Mouse (Mus musculus) NIH3T3 (cell line): ENCODE measurements around the gene Pgm2l1.
"Not testable (repeated sequence)": the region's sequence is repeated elsewhere in the genome, so short reads cannot be mapped to it uniquely, and the experiment has no call there.

ENCODE experiments used
- DNase-seq: peaks from one replicate; pipeline ENCODE4 v3.0.0-alpha.2; 2012; ENCODE audit warnings: low read depth

Pgm2l1 gene

DNA sequence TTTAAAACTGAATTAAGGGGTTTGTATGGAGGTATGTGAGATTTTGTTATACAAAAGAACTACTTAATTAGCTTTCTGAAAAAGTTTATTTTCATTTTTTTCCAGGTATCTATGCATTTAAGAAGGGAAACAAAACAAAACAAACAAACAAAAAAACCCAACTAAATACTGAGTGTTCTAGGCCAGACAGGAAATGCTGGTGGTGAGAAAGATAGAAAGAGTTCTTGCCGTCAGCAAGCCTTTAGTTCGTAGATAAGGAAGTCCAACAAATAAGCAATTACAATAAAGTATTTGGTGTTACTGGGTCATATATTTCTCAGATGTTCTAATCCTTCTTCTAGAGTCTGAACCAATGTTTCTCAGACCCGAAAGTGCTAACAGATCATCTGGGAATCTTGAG, 1.8 kb downstream of the Pgm2l1 start:
- DNase-seq, result no peak

- DNase-seq, result no peak
Observed at GRCm38 (mm10) chr7:100230646-100231045, 3.5 kb downstream of the Pgm2l1 start.

DNA sequence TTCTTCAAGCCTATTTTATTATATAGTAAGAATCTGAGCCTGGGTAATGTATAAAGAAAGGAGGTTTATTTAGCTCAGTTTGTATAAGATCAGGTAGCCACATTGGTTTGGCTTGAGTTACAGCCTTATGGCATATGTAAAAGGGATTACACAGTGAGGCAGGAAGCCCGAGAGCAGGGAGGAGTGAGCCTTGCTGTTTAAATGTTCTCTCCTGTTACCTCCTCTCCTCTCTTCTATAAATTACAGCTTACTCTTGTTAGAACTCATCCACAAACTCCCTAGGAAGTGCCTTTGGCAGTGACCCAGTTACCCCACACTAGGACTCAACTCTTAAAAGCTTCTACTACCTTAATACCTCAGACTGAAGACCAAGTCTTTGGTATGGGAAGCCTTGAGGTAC, 4.5 kb downstream of the Pgm2l1 start:
- DNase-seq, result no peak

GRCm38 (mm10) chr7:100233681-100234080, 6.5 kb downstream of the Pgm2l1 start:
- DNase-seq, result no peak

DNA sequence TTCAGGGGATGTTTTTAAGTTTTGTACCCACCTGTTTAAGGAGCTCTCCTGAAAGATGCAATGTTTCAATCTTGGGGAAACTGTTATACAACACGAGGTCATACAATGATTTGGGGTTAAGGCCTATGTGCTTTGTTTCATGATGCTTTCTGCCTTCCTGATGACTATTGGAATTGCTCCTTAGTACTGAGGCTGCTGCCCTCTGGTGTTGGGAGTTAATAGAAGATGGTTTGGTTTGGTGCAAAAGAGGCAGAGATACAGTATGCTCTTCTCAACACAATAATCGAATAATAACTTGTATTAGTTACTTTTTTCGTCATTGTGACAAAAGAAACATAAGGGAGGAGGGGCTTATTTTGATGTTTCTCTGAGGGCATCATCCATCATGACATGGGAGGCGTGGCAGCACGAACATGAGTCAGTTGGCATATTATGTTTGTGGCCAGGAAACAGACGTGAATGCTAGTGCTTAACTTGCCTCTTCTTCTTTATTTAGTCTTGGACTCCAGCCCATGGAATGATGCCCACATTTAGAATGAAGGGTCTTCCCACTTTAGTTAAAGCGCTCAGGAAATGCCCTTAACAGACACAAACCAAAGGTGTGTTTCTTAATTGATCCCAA, 7.2 kb downstream of the Pgm2l1 start:
- DNase-seq, result peak; percentile 63

DNA sequence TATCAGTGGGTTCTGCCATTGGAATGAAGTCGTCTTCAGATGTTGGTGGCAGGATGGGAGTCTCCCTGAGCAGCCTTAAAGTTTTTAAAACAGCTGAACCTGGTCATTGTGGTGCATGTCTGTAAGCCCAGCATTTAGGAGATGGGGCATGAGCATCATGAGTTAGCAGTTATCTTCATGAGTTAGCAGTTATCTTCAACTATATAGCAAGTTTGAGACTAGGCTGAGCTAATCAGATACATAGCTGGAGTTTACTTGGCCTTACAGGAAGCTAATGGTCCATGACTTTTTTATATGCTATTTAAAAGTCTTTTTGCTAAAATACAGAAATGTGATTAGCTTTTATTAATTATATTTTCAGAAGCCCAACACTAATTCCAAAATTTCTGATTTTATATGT, 11.1 kb downstream of the Pgm2l1 start:
- DNase-seq, result no peak

- DNase-seq, result no peak
Observed at GRCm38 (mm10) chr7:100240601-100241000, 13.4 kb downstream of the Pgm2l1 start.

GRCm38 (mm10) chr7:100243007-100243406, 15.8 kb downstream of the Pgm2l1 start:
- DNase-seq, result no peak

DNA sequence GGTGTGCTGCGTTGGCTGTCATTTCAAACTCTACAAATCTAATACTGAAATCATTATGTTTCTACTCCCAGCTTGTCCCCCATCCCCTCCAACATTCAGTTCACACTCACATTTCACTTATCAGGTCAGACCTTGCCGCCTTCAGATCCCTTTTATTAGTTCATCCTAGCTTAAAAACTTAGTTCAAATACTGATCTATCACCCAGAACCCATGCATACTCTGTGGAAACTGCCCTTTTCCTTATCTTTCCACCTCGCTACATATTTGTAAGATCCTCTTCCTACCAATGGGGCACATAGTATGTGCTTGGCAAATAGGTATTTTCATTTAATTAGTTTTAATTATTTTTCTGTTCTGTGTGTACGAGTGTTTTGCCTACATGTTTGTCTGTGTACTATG, 17.0 kb downstream of the Pgm2l1 start:
- DNase-seq, result no peak

DNA sequence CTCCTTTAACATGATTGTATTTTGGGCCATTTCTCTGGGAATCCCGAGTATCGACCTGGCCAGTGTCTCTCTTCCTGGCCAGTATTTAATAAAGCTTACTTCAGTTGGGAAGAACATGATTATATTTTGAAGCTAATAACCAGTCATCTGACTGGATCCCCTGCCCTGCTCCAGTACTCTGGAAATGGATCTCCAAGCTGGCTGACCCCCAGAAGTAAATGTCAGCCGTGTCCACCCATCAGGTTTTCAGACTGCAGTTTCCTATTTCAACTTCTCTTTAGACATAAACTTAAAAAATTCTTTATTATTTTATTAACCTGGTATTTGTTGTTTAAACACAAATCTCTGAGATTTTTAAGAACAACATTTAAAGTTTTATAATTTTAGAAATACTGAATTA, 18.0 kb downstream of the Pgm2l1 start:
- no peak for DNase-seq

GRCm38 (mm10) chr7:100250667-100251066, 23.5 kb downstream of the Pgm2l1 start:
- peak; percentile 2 for DNase-seq

DNA sequence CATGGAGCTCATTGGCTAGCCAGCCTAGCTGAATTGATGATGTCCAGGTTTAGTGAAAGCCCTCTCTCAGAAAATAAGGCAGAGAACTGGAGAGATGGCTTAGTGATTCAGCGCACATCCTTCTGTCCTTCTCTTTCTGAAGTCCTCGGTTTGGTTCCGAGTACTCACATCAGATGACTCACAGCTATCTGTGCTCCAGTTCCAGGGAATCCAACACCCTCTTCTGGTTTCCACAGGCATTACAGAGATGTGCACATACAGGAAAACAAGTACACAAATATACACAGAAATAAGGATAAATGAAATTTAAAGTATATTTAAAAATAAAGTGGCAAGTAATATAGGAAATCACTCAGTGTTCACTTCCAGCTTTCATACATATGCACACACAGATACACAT, 35.2 kb downstream of the Pgm2l1 start:
- peak; percentile 32 for DNase-seq

GRCm38 (mm10) chr7:100264934-100265333, 37.7 kb downstream of the Pgm2l1 start:
- not testable (repeated sequence) for DNase-seq

DNA sequence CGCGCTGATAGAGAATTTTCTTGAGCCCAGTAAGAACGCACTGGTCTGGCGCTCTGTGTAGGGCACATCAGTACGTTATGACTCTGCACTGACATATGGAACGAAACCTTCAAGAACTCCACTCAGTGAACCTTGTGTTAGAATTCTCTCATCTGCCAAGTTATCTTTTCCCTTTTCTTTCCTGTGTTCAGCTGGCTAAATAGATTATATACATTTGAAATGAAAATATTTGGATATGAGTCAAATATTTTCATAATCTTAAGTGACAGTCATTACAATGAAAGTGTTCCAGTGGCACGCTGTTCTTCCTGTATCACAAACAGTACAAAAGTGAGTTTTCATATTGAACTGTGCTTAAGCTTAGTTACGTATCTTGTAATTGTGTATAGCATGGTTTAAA, 45.2 kb downstream of the Pgm2l1 start:
- no peak for DNase-seq

GRCm38 (mm10) chr7:100274507-100274906, 47.3 kb downstream of the Pgm2l1 start:
- DNase-seq, result no peak

GRCm38 (mm10) chr7:100276397-100276796, 49.2 kb downstream of the Pgm2l1 start:
- peak; percentile 65 for DNase-seq

DNA sequence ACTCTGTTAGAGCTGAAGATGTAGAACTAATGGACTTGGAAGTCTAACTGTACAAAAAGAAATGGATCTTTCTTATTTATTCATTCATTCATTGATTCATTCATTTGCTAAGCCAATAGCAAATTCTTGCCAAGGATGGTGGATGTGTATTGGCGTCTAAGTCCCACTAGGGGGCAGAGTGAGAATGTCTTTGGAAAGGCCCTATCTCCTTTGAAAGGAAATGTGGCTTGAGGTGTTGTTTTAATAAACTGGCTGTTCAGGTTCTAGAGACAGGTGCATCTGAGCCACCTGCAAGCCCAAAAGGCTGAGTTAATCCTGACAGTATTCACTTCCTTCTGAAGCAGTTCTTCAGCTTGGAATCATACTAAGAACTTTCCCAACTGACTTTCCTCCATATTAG, 52.6 kb downstream of the Pgm2l1 start:
- peak; percentile 80 for DNase-seq

DNA sequence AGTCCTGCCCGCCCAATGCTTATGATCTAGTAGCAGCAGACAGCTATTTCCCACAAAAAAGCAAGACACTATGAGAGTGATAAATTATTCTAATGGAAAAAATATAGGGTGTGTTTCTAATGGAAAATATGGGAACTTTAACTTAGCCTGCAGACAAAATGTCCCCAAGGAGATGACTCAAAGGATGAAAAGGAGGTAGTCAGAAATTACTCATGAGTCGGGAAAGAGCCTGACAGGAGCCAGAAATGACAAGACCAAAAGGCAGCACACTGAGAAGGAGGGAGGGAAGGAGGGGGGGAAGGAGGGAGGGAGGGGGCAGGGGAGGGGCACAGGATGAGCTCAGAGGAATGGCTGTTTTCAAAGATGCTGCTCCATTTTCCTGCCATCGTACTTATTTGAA, 54.4 kb downstream of the Pgm2l1 start:
- peak; percentile 65 for DNase-seq

DNA sequence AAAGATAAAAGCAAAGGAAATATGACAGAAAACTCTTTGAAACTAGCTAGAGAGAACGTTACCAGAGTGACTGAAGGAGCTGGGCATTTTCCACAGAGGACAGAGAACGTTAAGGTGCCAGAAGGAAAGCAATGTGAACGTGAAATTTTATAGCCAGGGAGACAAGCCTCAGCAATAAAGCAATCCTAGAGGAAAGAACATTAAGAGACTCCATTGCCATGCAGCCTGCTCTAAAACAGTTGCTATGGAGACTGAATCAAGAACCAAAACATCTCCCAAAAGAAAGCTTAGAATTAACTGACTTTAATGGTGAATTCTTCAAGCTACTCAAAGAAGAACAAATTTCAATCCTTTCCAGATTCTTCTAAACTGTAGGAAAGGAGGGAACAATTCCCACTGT, 56.1 kb downstream of the Pgm2l1 start:
- no peak for DNase-seq

DNA sequence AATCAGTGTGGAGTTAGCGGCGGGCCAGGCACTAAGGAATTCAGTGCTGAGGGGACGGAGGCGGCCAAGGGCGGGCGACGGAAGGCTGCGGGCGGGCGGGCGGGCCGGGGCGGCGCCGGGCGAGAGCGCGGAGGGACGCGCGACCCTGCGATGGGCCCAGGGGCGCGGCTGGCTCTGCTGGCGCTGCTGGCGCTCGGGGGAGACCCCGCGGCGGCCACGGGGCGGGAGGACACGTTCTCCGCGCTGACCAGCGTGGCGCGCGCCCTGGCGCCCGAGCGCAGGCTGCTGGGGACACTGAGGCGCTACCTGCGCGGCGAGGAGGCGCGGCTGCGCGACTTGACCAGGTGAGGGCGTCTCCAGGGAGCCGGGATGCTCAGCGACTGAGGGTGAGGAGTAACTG, 58.2 kb downstream of the Pgm2l1 start, which contains the start of gene P4ha3:
TSS of gene P4ha3 (plus strand) at position 138 of the 400 bp plus-strand sequence.
- DNase-seq, result peak; percentile 52

GRCm38 (mm10) chr7:100287748-100288578, 60.8 kb downstream of the Pgm2l1 start:
- peak; percentile 94 for DNase-seq

DNA sequence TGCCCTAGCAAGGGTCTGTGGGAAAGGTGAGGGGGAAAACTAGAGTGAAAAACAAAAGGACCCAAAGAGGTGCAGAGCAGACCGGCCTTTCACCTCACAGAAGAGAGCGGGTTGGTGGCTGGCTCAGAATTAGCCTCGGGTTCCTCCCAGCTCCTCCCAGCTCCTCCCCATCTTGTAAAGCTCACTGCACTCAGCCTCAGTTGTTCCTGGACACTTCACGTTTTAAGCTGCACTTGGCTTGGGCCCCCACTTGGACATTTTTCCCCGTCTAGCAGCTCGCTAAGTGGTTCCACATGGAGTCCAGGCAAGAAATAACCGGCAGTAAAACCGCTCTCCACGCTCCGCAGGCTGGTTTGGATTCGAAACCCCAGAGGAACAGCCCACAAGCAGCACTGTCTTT, 61.4 kb downstream of the Pgm2l1 start:
- DNase-seq, result peak; percentile 88

- no peak for DNase-seq
Observed at GRCm38 (mm10) chr7:100293546-100293945, 66.4 kb downstream of the Pgm2l1 start.

DNA sequence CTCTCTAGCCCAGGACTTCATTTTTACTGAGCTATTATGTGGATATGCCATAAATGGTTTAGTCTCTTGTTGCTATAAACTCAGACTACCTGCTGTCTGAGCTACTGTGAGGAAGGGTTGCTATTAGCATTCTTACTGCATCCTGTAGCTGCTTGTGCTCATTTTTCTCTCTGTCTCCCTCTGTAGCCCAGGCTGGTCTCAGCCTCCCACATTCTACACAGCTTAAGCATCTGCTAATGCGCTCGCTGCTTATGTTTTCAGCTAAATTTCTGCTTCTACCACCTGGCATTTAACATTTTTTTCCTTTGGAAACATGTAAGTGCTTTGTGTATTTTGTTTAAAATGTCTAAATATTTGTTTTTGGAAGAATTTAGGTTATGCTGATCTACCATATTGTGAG, 68.6 kb downstream of the Pgm2l1 start:
- no peak for DNase-seq
